Mouse (Mus musculus) forebrain, embryonic 11.5 days (tissue): ENCODE data around the gene Slc25a51. TPM values are rescaled to one million over a fixed set of nuclear protein-coding genes. Genes with fewer than 3 reads are reported as not detected.
A peak's percentile ranks its signal among the peaks of the same experiment; 100 is the strongest.

Experiments
- ATAC-seq: fragments of 200-750 bp; cut with Nextera tagmentation; replicated peaks from 2 replicates; pipeline ENCODE4 v1.8.0; 2017; ENCODE audit warnings: moderate TSS enrichment; ENCODE audit not compliant: low FRiP score
- DNase-seq: peaks from one replicate; pipeline ENCODE4 v3.0.0-alpha.2; 2017; ENCODE audit warnings: low spot score
- H3K27ac ChIP-seq: fragments of 300-500 bp; sonication (generic); 2 replicates; pipeline ENCODE4 v1.5.1; 2014; ENCODE audit warnings: low read depth, low read length
- H3K27me3 ChIP-seq: fragments of 300-500 bp; sonication (generic); 2 replicates; pipeline ENCODE4 v1.6.1; 2014; ENCODE audit warnings: mild to moderate bottlenecking, low read length, mixed read lengths; ENCODE audit not compliant: control insufficient read depth, insufficient read depth
- H3K36me3 ChIP-seq: fragments of 300-500 bp; sonication (generic); 2 replicates; pipeline ENCODE4 v1.6.1; 2014; ENCODE audit warnings: mild to moderate bottlenecking, low read length, moderate library complexity, mixed read lengths; ENCODE audit not compliant: control insufficient read depth, insufficient read depth
- H3K4me1 ChIP-seq: fragments of 300-500 bp; sonication (generic); replicated peaks from 2 replicates; pipeline ENCODE4 v1.6.1; 2014; ENCODE audit warnings: low read length, mixed read lengths; ENCODE audit not compliant: control insufficient read depth, insufficient read depth
- H3K4me2 ChIP-seq: fragments of 300-500 bp; sonication (generic); 2 replicates; pipeline ENCODE4 v1.6.1; 2014; ENCODE audit warnings: low read depth, mild to moderate bottlenecking, low read length, moderate library complexity, mixed read lengths; ENCODE audit not compliant: severe bottlenecking
- H3K4me3 ChIP-seq: fragments of 300-500 bp; sonication (generic); 2 replicates; pipeline ENCODE4 v1.5.1; 2014; ENCODE audit warnings: low read depth, low read length
- H3K9ac ChIP-seq: fragments of 300-500 bp; sonication (generic); 2 replicates; pipeline ENCODE4 v1.6.1; 2014; ENCODE audit warnings: low read length
- H3K9me3 ChIP-seq: fragments of 300-500 bp; sonication (generic); 2 replicates; pipeline ENCODE4 v1.6.1; 2016; ENCODE audit warnings: low read length, mixed read lengths; ENCODE audit not compliant: control insufficient read depth
- WGBS: fragments of 180-500 bp; shearing (Covaris S2); extraction: QIAGEN DNeasy Blood & Tissue Kit; methylation state at CpG from one replicate; pipeline ENCODE4 v1.1.7; 2014; 5-methylcytosine and 5-hydroxymethylcytosine counted together
- polyA plus RNA-seq: library from polyadenylated mRNA; unstranded; fragments of >200 nt; fragmentation: Nextera tagmentation; extraction: Ambion mirVana; gene quantifications from 2 replicates; pipeline ENCODE4 v1.2.1, GENCODE M21; 2014

Gene Slc25a51
- polyA plus RNA-seq, 1 experiment from 2014 or later: 87.0 TPM

DNA sequence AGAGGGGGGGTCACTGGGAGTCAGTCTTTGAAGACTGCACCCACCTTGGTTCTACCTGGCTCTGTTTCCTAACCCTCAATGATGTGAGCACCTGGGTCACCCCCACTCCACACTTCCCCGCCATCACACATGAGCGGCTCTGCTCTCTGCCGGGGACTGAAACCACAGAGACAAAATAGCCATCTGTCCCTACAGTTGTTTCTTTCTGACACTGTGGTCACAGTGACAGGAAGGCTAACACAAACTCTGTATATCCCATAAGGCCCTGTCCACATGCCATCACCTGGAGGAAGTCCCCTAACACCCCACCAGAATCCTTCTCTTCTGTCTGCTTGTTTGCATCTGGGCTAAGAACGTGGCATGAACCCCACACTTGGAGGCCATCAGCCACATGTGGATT, 26.1 kb upstream of the Slc25a51 start:
- H3K4me3 ChIP-seq: no peak overlapping the region
- no peak overlapping the region for H3K27ac ChIP-seq
- H3K9me3 ChIP-seq: no peaks in the 10 kb centered on the region
- H3K4me2 ChIP-seq: no peak overlapping the region
- peaks cover 4% of the 10 kb centered on the region; the same call in 1 of the 2 replicates for H3K4me1 ChIP-seq
- DNase-seq (no peak), ATAC-seq (no peak)
- no peaks in the 10 kb centered on the region for H3K27me3 ChIP-seq
- H3K9ac ChIP-seq: no peak overlapping the region
- 78% methylated on average over 4 of the region's 4 CpGs for WGBS
- H3K36me3 ChIP-seq: no peaks in the 10 kb centered on the region

DNA sequence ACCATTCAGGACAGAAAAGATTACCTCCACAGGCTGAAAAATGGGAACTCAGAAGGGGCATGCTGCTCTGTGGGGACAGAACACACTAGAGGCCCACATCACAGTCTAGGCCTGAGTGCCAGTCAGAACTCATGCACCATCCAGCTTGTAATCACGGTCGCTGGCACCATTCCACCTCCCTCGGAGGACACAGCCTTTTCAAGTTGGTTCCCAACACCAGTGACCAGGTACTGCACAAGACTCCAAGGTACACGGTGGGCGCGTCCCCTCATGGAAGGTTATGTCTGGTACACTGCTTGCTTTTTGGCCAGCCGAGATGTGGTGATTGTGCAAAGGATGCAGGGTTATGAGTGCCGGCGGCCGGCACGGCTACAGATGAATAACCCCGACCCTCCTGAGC, 25.5 kb upstream of the Slc25a51 start:
- Histone ChIP-seq H3K4me2 (no peak overlapping the region), H3K36me3 (no peaks in the 10 kb centered on the region), H3K27ac (no peak overlapping the region), H3K4me3 (no peak overlapping the region), H3K27me3 (no peaks in the 10 kb centered on the region), H3K9me3 (no peaks in the 10 kb centered on the region), H3K9ac (no peak overlapping the region), H3K4me1 (peaks cover 4% of the 10 kb centered on the region; the same call in 1 of the 2 replicates)
- DNase-seq (no peak), ATAC-seq (no peak)
- 79% methylated on average over 12 of the region's 12 CpGs for WGBS

DNA sequence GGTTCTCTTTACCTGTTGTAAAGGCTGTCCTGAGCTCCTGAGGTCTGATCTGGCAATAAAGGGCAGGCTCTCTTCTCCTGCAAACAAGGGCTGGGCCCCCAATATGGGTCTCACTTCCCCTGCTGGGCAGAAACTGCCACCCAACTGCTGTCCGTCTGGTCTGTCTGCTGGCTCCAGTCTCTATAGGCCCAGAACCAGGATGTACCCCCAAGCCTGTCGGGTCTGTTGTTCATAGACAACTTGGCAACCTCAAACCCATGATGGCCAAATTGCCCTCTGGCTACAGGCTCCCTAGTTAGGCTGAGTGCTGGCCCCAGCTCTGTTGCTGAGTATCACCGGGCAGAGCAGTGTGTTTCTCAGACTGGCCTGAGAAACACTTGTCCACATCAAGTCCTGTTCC, 23.2 kb upstream of the Slc25a51 start:
- DNase-seq (no peak), ATAC-seq (no peak)
- Histone ChIP-seq H3K4me1 (peaks cover 8% of the 10 kb centered on the region; the same call in 1 of the 2 replicates), H3K27ac (no peak overlapping the region), H3K27me3 (no peaks in the 10 kb centered on the region), H3K9me3 (no peaks in the 10 kb centered on the region), H3K4me2 (no peak overlapping the region), H3K36me3 (no peaks in the 10 kb centered on the region), H3K4me3 (no peak overlapping the region), H3K9ac (no peak overlapping the region)
- 84% methylated on average over 3 of the region's 3 CpGs for WGBS

DNA sequence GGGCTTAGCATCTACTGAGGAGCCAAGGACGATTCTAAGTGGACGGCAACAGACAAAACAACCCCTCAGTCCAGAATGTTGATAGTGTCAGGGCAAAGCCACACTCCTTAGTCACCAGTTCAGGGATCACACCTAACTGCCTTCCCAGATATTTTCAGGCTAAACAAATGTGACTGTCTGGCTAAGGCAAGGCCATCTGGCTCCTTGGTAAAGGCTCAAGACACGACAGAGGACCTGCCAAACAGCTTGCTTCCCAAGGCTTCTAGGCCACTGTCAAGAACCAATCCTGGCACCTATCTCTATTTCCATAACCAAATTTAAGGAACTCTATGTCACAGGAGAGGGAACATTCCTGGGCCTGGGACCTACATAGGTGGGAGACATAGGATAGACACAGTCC, 22.8 kb upstream of the Slc25a51 start:
- Histone ChIP-seq H3K27ac (no peak overlapping the region), H3K4me3 (no peak overlapping the region), H3K4me1 (peaks cover 8% of the 10 kb centered on the region; the same call in 1 of the 2 replicates), H3K9me3 (no peaks in the 10 kb centered on the region), H3K4me2 (no peak overlapping the region), H3K9ac (no peak overlapping the region), H3K36me3 (no peaks in the 10 kb centered on the region), H3K27me3 (no peaks in the 10 kb centered on the region)
- DNase-seq (no peak), ATAC-seq (no peak)
- WGBS: 85% methylated on average over 3 of the region's 3 CpGs

DNA sequence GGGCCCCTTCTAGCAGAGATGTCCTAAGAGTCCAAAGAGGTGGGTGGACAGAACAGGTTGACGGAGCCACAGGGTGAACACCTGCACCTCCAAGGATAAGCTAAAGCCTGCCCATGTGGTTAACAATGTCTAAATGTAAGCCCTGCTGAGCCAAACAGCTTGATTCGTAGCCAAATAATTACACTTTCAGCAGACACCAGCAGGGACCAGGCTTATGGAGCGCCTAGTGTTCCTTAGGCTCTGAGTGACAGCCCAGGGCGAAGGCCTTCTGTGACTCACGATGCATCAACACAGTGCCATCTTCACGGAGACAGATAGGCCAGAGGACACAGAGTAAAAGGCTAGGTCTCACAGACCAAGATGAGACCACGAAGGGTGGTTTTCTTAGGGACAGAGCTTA, 20.9 kb upstream of the Slc25a51 start:
- H3K4me3 ChIP-seq: no peak overlapping the region
- no peaks in the 10 kb centered on the region for H3K27me3 ChIP-seq
- no peaks in the 10 kb centered on the region for H3K9me3 ChIP-seq
- no peaks in the 10 kb centered on the region for H3K36me3 ChIP-seq
- H3K4me1 ChIP-seq: peaks cover 8% of the 10 kb centered on the region; the same call in 1 of the 2 replicates
- DNase-seq (no peak), ATAC-seq (no peak)
- H3K27ac ChIP-seq: no peak overlapping the region
- H3K9ac ChIP-seq: no peak overlapping the region
- no peak overlapping the region for H3K4me2 ChIP-seq
- 80% methylated on average over 7 of the region's 7 CpGs for WGBS

DNA sequence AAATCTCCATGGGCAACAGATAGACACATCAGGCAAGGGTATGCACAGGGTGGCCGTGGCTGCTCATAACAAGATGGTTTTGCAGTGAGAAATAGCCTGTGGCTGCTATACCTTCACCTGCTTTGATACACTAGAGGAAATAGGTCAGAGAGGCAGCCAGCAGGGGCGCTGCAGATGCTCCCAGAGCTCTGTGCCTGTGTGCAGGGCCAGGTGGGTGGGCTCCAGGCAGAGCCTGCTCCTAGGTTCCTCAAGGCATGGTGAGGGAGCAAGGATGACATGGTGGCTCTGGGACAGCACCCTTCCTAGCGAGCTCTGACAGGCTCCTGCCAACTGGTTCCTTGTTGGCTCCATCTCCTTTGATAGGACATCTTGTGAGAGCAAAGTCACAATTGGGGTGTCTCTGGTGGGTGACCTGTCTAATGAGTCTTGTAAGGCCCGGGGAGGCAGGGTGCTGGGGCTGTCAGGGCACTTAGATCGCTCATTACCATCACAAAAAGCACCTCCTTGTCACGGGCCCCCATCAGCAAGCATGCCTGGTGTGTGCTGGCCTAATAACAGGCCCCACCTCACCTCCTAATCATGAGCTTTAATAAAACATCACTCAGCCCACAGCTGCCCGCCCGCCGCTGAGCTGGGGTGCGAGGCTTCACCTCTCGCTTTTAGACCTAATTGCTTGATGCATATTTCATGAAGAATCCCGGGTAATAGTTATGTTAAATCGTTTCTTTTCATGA, 18.3 kb upstream of the Slc25a51 start:
- H3K36me3 ChIP-seq: no peaks in the 10 kb centered on the region
- H3K27me3 ChIP-seq: no peaks in the 10 kb centered on the region
- DNase-seq (peak; percentile 74), ATAC-seq (peak; percentile 60; the same call in 1 of the 2 replicates)
- no peak overlapping the region for H3K9ac ChIP-seq
- H3K4me2 ChIP-seq: no peak overlapping the region
- no peak overlapping the region for H3K4me3 ChIP-seq
- peak overlapping the region; percentile 50 for H3K27ac ChIP-seq
- H3K9me3 ChIP-seq: no peaks in the 10 kb centered on the region
- WGBS: 52% methylated on average over 13 of the region's 13 CpGs
- H3K4me1 ChIP-seq: peaks cover 18% of the 10 kb centered on the region

DNA sequence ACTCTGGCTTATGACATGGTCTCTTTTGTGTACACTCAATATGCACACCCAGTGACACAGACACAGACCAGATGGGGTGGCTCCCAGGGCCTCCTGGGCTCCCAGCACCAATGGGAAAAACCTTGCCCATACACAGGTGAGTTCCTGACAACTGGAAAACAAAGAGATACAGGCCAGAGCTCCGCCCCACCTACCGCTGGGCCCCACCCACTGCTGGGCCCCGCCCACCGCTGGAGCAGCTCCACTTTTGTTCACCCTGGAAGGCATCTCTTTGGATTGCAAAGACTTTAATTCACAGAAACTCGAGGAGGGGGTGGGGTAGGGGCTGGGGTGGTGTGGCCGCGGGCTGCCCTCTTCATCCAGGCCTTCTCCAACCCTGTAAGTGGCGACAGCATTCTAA, 14.8 kb upstream of the Slc25a51 start:
- Histone ChIP-seq H3K4me2 (no peak overlapping the region), H3K27ac (no peak overlapping the region), H3K9ac (no peak overlapping the region), H3K27me3 (no peaks in the 10 kb centered on the region), H3K36me3 (no peaks in the 10 kb centered on the region), H3K9me3 (no peaks in the 10 kb centered on the region), H3K4me3 (no peak overlapping the region), H3K4me1 (peaks cover 31% of the 10 kb centered on the region)
- DNase-seq (no peak), ATAC-seq (peak; percentile 22; the same call in 1 of the 2 replicates)
- 9% methylated on average over 8 of the region's 8 CpGs for WGBS

DNA sequence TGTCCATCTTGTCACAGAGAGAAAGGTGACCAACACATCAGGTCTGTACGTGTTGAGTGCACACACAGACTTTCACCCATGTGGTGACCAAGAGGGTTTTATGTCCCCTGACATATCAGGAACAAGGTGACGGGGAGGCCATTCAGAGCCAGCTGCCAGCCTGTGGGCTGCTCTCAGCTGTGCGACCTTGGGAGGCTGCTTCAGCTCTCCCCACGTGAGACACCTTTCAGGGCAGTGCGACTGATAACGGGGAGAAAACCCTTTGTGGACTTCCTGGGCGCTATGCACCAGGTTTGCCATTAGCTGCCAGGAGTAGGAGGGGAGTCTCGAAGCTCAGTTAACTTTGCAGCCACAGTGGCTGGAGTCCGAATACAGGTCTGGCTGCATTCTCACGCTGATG, 14.1 kb upstream of the Slc25a51 start:
- Histone ChIP-seq H3K9me3 (no peaks in the 10 kb centered on the region), H3K4me3 (no peak overlapping the region), H3K36me3 (no peaks in the 10 kb centered on the region), H3K27ac (no peak overlapping the region), H3K4me1 (peaks cover 29% of the 10 kb centered on the region), H3K4me2 (no peak overlapping the region), H3K9ac (no peak overlapping the region), H3K27me3 (no peaks in the 10 kb centered on the region)
- ATAC-seq (no peak), DNase-seq (no peak)
- 85% methylated on average over 10 of the region's 10 CpGs for WGBS
